In genomic region chr13:65259239-65259638, GRCm38 (mm10) we compare ENCODE assay signal across 10 mouse cellular contexts. TPM values are rescaled to one million over a fixed set of nuclear protein-coding genes. Genes with fewer than 3 reads are reported as not detected.
A peak's percentile ranks its signal among the peaks of the same experiment; 100 is the strongest.
DNase-seq lines count a peak whose midpoint lies in the region; ATAC-seq and TF ChIP-seq lines count a peak whose summit lies in the region.
"Had no signal": no experiment of that assay in that cellular context is flagged by ENCODE, and none has a peak within 500 bp of the region (broad histone marks: within the 10 kb centered on the region; RNA-seq: fewer than 3 reads in every experiment).

Gene Gm10775 (plus strand): TSS chr13:65259539.

- no peaks in the 10 kb centered on the region for H3K4me1 ChIP-seq in heart, postnatal 0 days (ENCODE audit: control insufficient read depth, insufficient read depth)
- no peaks in the 10 kb centered on the region for H3K4me1 ChIP-seq in brown adipose tissue, adult 24 weeks (ENCODE audit: control insufficient read depth, insufficient read depth, insufficient read length, low read length)
- H3K4me1 ChIP-seq in hindbrain, embryonic 14.5 days (replicated peaks; ENCODE audit: control insufficient read depth, insufficient read depth, low read length): no peaks in the 10 kb centered on the region
- no peaks in the 10 kb centered on the region for H3K4me1 ChIP-seq in midbrain, embryonic 15.5 days

- 35% methylated on average over 27 of the region's 29 CpGs for WGBS in heart, postnatal 0 days
- WGBS in hindbrain, embryonic 14.5 days: 49% methylated on average over 29 of the region's 29 CpGs
- WGBS in midbrain, embryonic 15.5 days: 56% methylated on average over 29 of the region's 29 CpGs

- H3K9ac ChIP-seq in heart, postnatal 0 days (replicated peaks; ENCODE audit: low read depth, low read length): no peak within 1 kb of the TSS
- peak within 1 kb of the TSS; percentile 37; the same call in 1 of the 2 replicates for H3K9ac ChIP-seq in hindbrain, embryonic 14.5 days
- peak within 1 kb of the TSS; percentile 5 for H3K9ac ChIP-seq in midbrain, embryonic 15.5 days

- H3K4me2 ChIP-seq in heart, postnatal 0 days (ENCODE audit: low read depth, low read length): peak within 1 kb of the TSS; percentile 57
- peak within 1 kb of the TSS; percentile 52 for H3K4me2 ChIP-seq in hindbrain, embryonic 14.5 days (replicated peaks)
- H3K4me2 ChIP-seq in midbrain, embryonic 15.5 days: peak within 1 kb of the TSS; percentile 47

- H3K9me3 ChIP-seq in heart, postnatal 0 days (replicated peaks; ENCODE audit: control insufficient read depth, low read length): peaks cover 20% of the 10 kb centered on the region
- H3K9me3 ChIP-seq in hindbrain, embryonic 14.5 days (ENCODE audit: control insufficient read depth, low read length): peaks cover 68% of the 10 kb centered on the region
- peaks cover 41% of the 10 kb centered on the region for H3K9me3 ChIP-seq in midbrain, embryonic 15.5 days

- H3K27me3 ChIP-seq in heart, postnatal 0 days (ENCODE audit: control insufficient read depth, insufficient read depth, low read length): no peaks in the 10 kb centered on the region
- H3K27me3 ChIP-seq in hindbrain, embryonic 14.5 days (ENCODE audit: control insufficient read depth, insufficient read depth, low read length): no peaks in the 10 kb centered on the region
- H3K27me3 ChIP-seq in midbrain, embryonic 15.5 days (replicated peaks): no peaks in the 10 kb centered on the region

- no peak for DNase-seq in heart, postnatal 0 days (ENCODE audit: low spot score)
- DNase-seq in heart, postnatal 10 days: no peak
- DNase-seq in hindbrain, embryonic 14.5 days (ENCODE audit: low spot score): no peak
- DNase-seq in adrenal gland, postnatal 36 days: no peak
- DNase-seq in lung, postnatal 36 days: no peak
- no peak for DNase-seq in kidney, adult 8-10 months

- no peaks in the 10 kb centered on the region for H3K36me3 ChIP-seq in heart, postnatal 0 days (replicated peaks; ENCODE audit: control insufficient read depth, insufficient read depth, low read length)
- H3K36me3 ChIP-seq in hindbrain, embryonic 14.5 days (replicated peaks; ENCODE audit: control insufficient read depth, insufficient read depth): peaks cover 30% of the 10 kb centered on the region
- H3K36me3 ChIP-seq in midbrain, embryonic 15.5 days (replicated peaks): peaks cover 26% of the 10 kb centered on the region

- TF ChIP-seq EP300 in heart, postnatal 0 days (IDR thresholded peaks at IDR 0.05; ENCODE audit: low read depth): no peak

- TF ChIP-seq CTCF in heart, postnatal 0 days (IDR thresholded peaks at IDR 0.05; ENCODE audit: low read depth): no peak

- no peak for ATAC-seq in heart, postnatal 0 days (ENCODE audit: insufficient read depth, low read depth)
- ATAC-seq in hindbrain, embryonic 14.5 days (ENCODE audit: low FRiP score): peak; percentile 15; the same call in 1 of the 2 replicates
- 0 out of 2 replicates have a peak, but pooled peaks have one; percentile 9 for ATAC-seq in midbrain, embryonic 15.5 days (replicated peaks)

- H3K4me3 ChIP-seq in heart, postnatal 0 days (ENCODE audit: low read depth, low read length): peak within 1 kb of the TSS; percentile 22
- H3K4me3 ChIP-seq in brown adipose tissue, adult 24 weeks (ENCODE audit: insufficient read depth, low read depth, low read length): peak within 1 kb of the TSS; percentile 18; the same call in 1 of the 2 replicates
- H3K4me3 ChIP-seq in hindbrain, embryonic 14.5 days (replicated peaks; ENCODE audit: low read length): peak within 1 kb of the TSS; percentile 31
- peak within 1 kb of the TSS; percentile 32 for H3K4me3 ChIP-seq in midbrain, embryonic 15.5 days

- H3K27ac ChIP-seq in heart, postnatal 0 days (ENCODE audit: low read depth): no peak within 1 kb of the TSS
- H3K27ac ChIP-seq in brown adipose tissue, adult 24 weeks (replicated peaks; ENCODE audit: low read depth, low read length): no peak within 1 kb of the TSS
- no peak within 1 kb of the TSS for H3K27ac ChIP-seq in hindbrain, embryonic 14.5 days
- no peak within 1 kb of the TSS for H3K27ac ChIP-seq in midbrain, embryonic 15.5 days

- intact Hi-C loops in heart, postnatal 10 days (cut with DNase I): no loop called here

RNA-seq across cellular contexts. Expression of gene Gm10775, which starts in this region (rescaled TPM):
- not detected in 2 replicates for total RNA-seq in heart, postnatal 0 days (2014; rRNA removed; ENCODE audit: low replicate concordance)
- polyA plus RNA-seq in heart, postnatal 0 days (2015; fragmentation: Nextera tagmentation; extraction: Ambion mirVana): not detected in 2 replicates
- total RNA-seq in heart, postnatal 10 days (2021): not detected
- polyA plus RNA-seq in brown adipose tissue, adult 24 weeks (2012; ENCODE audit: insufficient read depth, insufficient read length, missing spikeins): not detected in 2 replicates
- polyA plus RNA-seq in hindbrain, embryonic 14.5 days (2014; fragmentation: Nextera tagmentation; extraction: Ambion mirVana): 0.17 and 0.37 TPM in 2 replicates
- 0.14 TPM in 1 of 2 replicates, not detected in the other for polyA plus RNA-seq in midbrain, embryonic 15.5 days (2015; fragmentation: Nextera tagmentation; extraction: Ambion mirVana)
- total RNA-seq in adrenal gland, postnatal 36 days (2021): not detected
- total RNA-seq: hematopoietic stem cell, adult 5-6 weeks; MEL had no signal

Comparison
In these comparisons a context has a peak if more than half of its experiments do, and no peak if none do; other contexts are left out.
1. Peak in ATAC-seq, H3K4me3 ChIP-seq, H3K9ac ChIP-seq and H3K4me2 ChIP-seq in hindbrain, embryonic 14.5 days; RNA of the gene not detected or under 1 TPM.
2. Peak in ATAC-seq, H3K4me3 ChIP-seq, H3K9ac ChIP-seq and H3K4me2 ChIP-seq in midbrain, embryonic 15.5 days; RNA of the gene not detected or under 1 TPM.